7 mouse cellular contexts compared by ENCODE assay signal in genomic region chr4:136425000-136425288, GRCm38 (mm10). TPM values are rescaled to one million over a fixed set of nuclear protein-coding genes. Genes with fewer than 3 reads are reported as not detected.
DNase-seq lines count a peak whose midpoint lies in the region; ATAC-seq and TF ChIP-seq lines count a peak whose summit lies in the region.

No protein-coding gene starts in this region.

- no peak for ATAC-seq in hindbrain, embryonic 16.5 days
- peak; percentile 35; the same call in 1 of the 2 replicates for ATAC-seq in liver, postnatal 0 days
- ATAC-seq in stomach, embryonic 15.5 days (ENCODE audit: insufficient read depth, low FRiP score, low read depth) = no peak

- DNase-seq in urinary bladder, postnatal 25 days (ENCODE audit: low spot score) = peak; percentile 39
- no peak for DNase-seq in urinary bladder, adult 2 months (ENCODE audit: low spot score)
- peak; percentile 42 for DNase-seq in embryo, embryonic 10.5 days (ENCODE audit: low spot score)
- peak; percentile 54 for DNase-seq in liver, postnatal 0 days
- no peak for DNase-seq in MN1 (ENCODE audit: low spot score)

- H3K27ac ChIP-seq in hindbrain, embryonic 16.5 days (ENCODE audit: low read depth, low read length) = no peak overlapping the region
- no peak overlapping the region for H3K27ac ChIP-seq in liver, postnatal 0 days (ENCODE audit: low read depth)
- no peak overlapping the region for H3K27ac ChIP-seq in stomach, embryonic 15.5 days

- H3K4me2 ChIP-seq in hindbrain, embryonic 16.5 days (ENCODE audit: low read length) = peak overlapping the region; percentile 91
- H3K4me2 ChIP-seq in liver, postnatal 0 days (ENCODE audit: low read depth, low read length) = peak overlapping the region; percentile 71
- H3K4me2 ChIP-seq in stomach, embryonic 15.5 days = peak overlapping the region; percentile 99

- H3K4me3 ChIP-seq in hindbrain, embryonic 16.5 days (ENCODE audit: low read length) = peak overlapping the region; percentile 52
- H3K4me3 ChIP-seq in liver, postnatal 0 days (ENCODE audit: low read depth, low read length) = peak overlapping the region; percentile 37
- H3K4me3 ChIP-seq in stomach, embryonic 15.5 days (replicated peaks) = peak overlapping the region; percentile 50

- 1% methylated on average over 15 of the region's 15 CpGs for WGBS in hindbrain, embryonic 16.5 days
- WGBS in liver, postnatal 0 days (ENCODE audit: insufficient replicate concordance) = 4% methylated on average over 15 of the region's 15 CpGs
- 7% methylated on average over 15 of the region's 15 CpGs for WGBS in stomach, embryonic 15.5 days

- H3K36me3 ChIP-seq in hindbrain, embryonic 16.5 days (ENCODE audit: control insufficient read depth, insufficient read depth, low read length) = no peaks in the 10 kb centered on the region
- no peaks in the 10 kb centered on the region for H3K36me3 ChIP-seq in liver, postnatal 0 days (replicated peaks; ENCODE audit: insufficient read depth, low read length)
- no peaks in the 10 kb centered on the region for H3K36me3 ChIP-seq in stomach, embryonic 15.5 days

- H3K9me3 ChIP-seq in hindbrain, embryonic 16.5 days (ENCODE audit: control insufficient read depth, low read length) = no peaks in the 10 kb centered on the region
- H3K9me3 ChIP-seq in liver, postnatal 0 days (ENCODE audit: low read length) = no peaks in the 10 kb centered on the region
- no peaks in the 10 kb centered on the region for H3K9me3 ChIP-seq in stomach, embryonic 15.5 days

- peaks cover 9% of the 10 kb centered on the region for H3K4me1 ChIP-seq in hindbrain, embryonic 16.5 days (ENCODE audit: control insufficient read depth, insufficient read depth, low read depth, low read length)
- H3K4me1 ChIP-seq in liver, postnatal 0 days (ENCODE audit: insufficient read depth) = peaks cover 6% of the 10 kb centered on the region; the same call in 1 of the 2 replicates
- peaks cover 12% of the 10 kb centered on the region for H3K4me1 ChIP-seq in stomach, embryonic 15.5 days

- no peak for TF ChIP-seq EP300 in liver, postnatal 0 days (IDR thresholded peaks at IDR 0.05; ENCODE audit: low read depth)

- TF ChIP-seq CTCF in liver, postnatal 0 days (IDR thresholded peaks at IDR 0.05; ENCODE audit: low read depth) = peak; percentile 50

- H3K9ac ChIP-seq in hindbrain, embryonic 16.5 days (ENCODE audit: low read depth, low read length) = peak overlapping the region; percentile 64
- no peak overlapping the region for H3K9ac ChIP-seq in liver, postnatal 0 days (replicated peaks)
- no peak overlapping the region; the same call in 1 of the 2 replicates for H3K9ac ChIP-seq in stomach, embryonic 15.5 days

- peaks cover 10% of the 10 kb centered on the region for H3K27me3 ChIP-seq in hindbrain, embryonic 16.5 days (replicated peaks; ENCODE audit: control insufficient read depth, insufficient read depth, low read length)
- peaks cover 25% of the 10 kb centered on the region for H3K27me3 ChIP-seq in liver, postnatal 0 days (ENCODE audit: insufficient read depth, low read length)
- peaks cover 30% of the 10 kb centered on the region for H3K27me3 ChIP-seq in stomach, embryonic 15.5 days (replicated peaks)

RNA-seq across cellular contexts. Expression of gene Htr1d, which starts 1.6 kb away (rescaled TPM):
- polyA plus RNA-seq in urinary bladder, adult 2 months (2012; rRNA removed) = 2.8 and 4.0 TPM in 2 replicates
- 3.7 and 4.7 TPM in 2 replicates for polyA plus RNA-seq in hindbrain, embryonic 16.5 days (2015; fragmentation: Nextera tagmentation; extraction: Ambion mirVana)
- not detected in 2 replicates for polyA plus RNA-seq in liver, postnatal 0 days (2015; fragmentation: Nextera tagmentation; extraction: Ambion mirVana)
- 0.30 and 0.31 TPM in 2 replicates for polyA plus RNA-seq in stomach, embryonic 15.5 days (2015; fragmentation: Nextera tagmentation; extraction: Ambion mirVana)

RNA-seq across cellular contexts. Expression of gene 6030445D17Rik, which starts 37.1 kb away (rescaled TPM):
- polyA plus RNA-seq in urinary bladder, adult 2 months (2012; rRNA removed) = 1.3 and 1.4 TPM in 2 replicates
- polyA plus RNA-seq in hindbrain, embryonic 16.5 days (2015; fragmentation: Nextera tagmentation; extraction: Ambion mirVana) = 0.11 and 0.43 TPM in 2 replicates
- polyA plus RNA-seq in liver, postnatal 0 days (2015; fragmentation: Nextera tagmentation; extraction: Ambion mirVana) = 0.12 TPM in 1 of 2 replicates, not detected in the other
- 0.32 and 0.41 TPM in 2 replicates for polyA plus RNA-seq in stomach, embryonic 15.5 days (2015; fragmentation: Nextera tagmentation; extraction: Ambion mirVana)

RNA-seq across cellular contexts. Expression of gene Luzp1, which starts 44.6 kb away (rescaled TPM):
- polyA plus RNA-seq in urinary bladder, adult 2 months (2012; rRNA removed) = 26.2 TPM in 2 replicates
- polyA plus RNA-seq in hindbrain, embryonic 16.5 days (2015; fragmentation: Nextera tagmentation; extraction: Ambion mirVana) = 55.5 and 63.4 TPM in 2 replicates
- 18.1 and 20.8 TPM in 2 replicates for polyA plus RNA-seq in liver, postnatal 0 days (2015; fragmentation: Nextera tagmentation; extraction: Ambion mirVana)
- polyA plus RNA-seq in stomach, embryonic 15.5 days (2015; fragmentation: Nextera tagmentation; extraction: Ambion mirVana) = 106 and 110 TPM in 2 replicates

Comparison
In these comparisons a context has a peak if more than half of its experiments do, and no peak if none do; other contexts are left out.
1. DNase-seq: peak in urinary bladder, postnatal 25 days (single experiment), embryo, embryonic 10.5 days (single experiment) and liver, postnatal 0 days (single experiment); none in urinary bladder, adult 2 months (single experiment) and MN1 (single experiment).
2. Peak in every context shown above with its lines, with median percentiles within 50 percentile points of each other: H3K4me2 ChIP-seq and H3K4me3 ChIP-seq.